Mouse (Mus musculus): ENCODE measurements around the gene Ugdh. TPM values are rescaled to one million over a fixed set of nuclear protein-coding genes. Genes with fewer than 3 reads are reported as not detected.
A peak's percentile ranks its signal among the peaks of the same experiment; 100 is the strongest.

Ugdh gene
- total RNA-seq, 2 experiments from 2014 or later: 14.2 to 22.1 TPM

- no peak for DNase-seq
These were observed 6.3 kb downstream of the Ugdh start for GRCm38 (mm10) chr5:65429441-65429840.

GRCm38 (mm10) chr5:65428321-65428720, 7.4 kb downstream of the Ugdh start:
- DNase-seq: no peak

- DNase-seq: no peak
These were observed 10.5 kb downstream of the Ugdh start for GRCm38 (mm10) chr5:65425251-65425650.

GRCm38 (mm10) chr5:65424215-65424614, 11.5 kb downstream of the Ugdh start:
- DNase-seq: no peak

- DNase-seq: no peak
These were observed 12.9 kb downstream of the Ugdh start for GRCm38 (mm10) chr5:65422803-65423202.

GRCm38 (mm10) chr5:65420822-65421221, 14.9 kb downstream of the Ugdh start:
- DNase-seq: no peak

- no peak for DNase-seq
These were observed 16.6 kb downstream of the Ugdh start for GRCm38 (mm10) chr5:65419136-65419535.

- DNase-seq: peak; percentile 45 to 51
These were observed 19.9 kb downstream of the Ugdh start for GRCm38 (mm10) chr5:65415653-65416458.

- no peak for DNase-seq
These were observed 27.8 kb downstream of the Ugdh start for GRCm38 (mm10) chr5:65407989-65408388.

GRCm38 (mm10) chr5:65401251-65401994, 34.3 kb downstream of the Ugdh start:
- peak; percentile 78 to 93 for DNase-seq

- no peak for DNase-seq
These were observed 41.3 kb downstream of the Ugdh start for GRCm38 (mm10) chr5:65394425-65394824.

- no peak for DNase-seq
These were observed 44.0 kb downstream of the Ugdh start for GRCm38 (mm10) chr5:65391753-65392152.

- DNase-seq: peak; percentile 98 to 100
These were observed 44.8 kb downstream of the Ugdh start, which contains the start of the genes Rpl9 and Lias for GRCm38 (mm10) chr5:65390648-65391644. Gene Rpl9 (minus strand): TSS chr5:65391444. Gene Lias (plus strand): TSS chr5:65391497.

GRCm38 (mm10) chr5:65387008-65387867, 48.5 kb downstream of the Ugdh start:
- no peak for DNase-seq

- no peak for DNase-seq
These were observed 50.0 kb downstream of the Ugdh start for GRCm38 (mm10) chr5:65385704-65386103.

GRCm38 (mm10) chr5:65374746-65375145, 61.0 kb downstream of the Ugdh start:
- DNase-seq: no peak

- DNase-seq: no peak
These were observed 64.2 kb downstream of the Ugdh start for GRCm38 (mm10) chr5:65371551-65371950.

GRCm38 (mm10) chr5:65367837-65368236, 67.9 kb downstream of the Ugdh start:
- DNase-seq: no peak

Data from heart, adult 18-20 months (tissue).